Mouse (Mus musculus): ENCODE data around the gene Tmem210. TPM values are rescaled to one million over a fixed set of nuclear protein-coding genes. Genes with fewer than 3 reads are reported as not detected.

The Tmem210 gene
- polyA plus RNA-seq, 1 experiment from 2014 or later, result not detected

DNA sequence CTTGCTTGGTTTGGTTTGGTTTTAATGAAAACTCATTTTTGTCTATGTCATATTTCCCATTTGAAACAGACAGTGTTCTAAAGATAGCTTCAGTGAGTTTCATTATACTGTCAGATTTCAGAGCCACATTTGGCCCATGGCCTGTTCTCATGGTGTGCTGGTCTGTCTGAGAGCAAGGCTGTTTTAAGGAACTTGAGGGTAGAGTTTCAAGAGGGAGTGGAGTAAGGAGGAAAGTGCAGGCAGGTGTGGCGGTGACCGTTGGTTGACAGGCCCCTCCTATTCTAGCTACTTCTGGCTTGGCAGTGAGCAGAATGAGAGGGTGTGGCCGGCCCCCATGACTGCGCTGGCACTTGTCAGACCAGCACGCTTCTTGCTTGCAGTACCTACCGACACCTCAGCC is 50.4 kb downstream of the Tmem210 start:
- Histone ChIP-seq H3K36me3 (ENCODE audit: control insufficient read depth, insufficient read depth, low read length) (peaks cover 52% of the 10 kb centered on the region), H3K9ac (replicated peaks; ENCODE audit: low read depth, low read length) (no peak overlapping the region), H3K4me3 (ENCODE audit: low read depth, low read length) (no peak overlapping the region), H3K27me3 (ENCODE audit: control insufficient read depth, insufficient read depth, low read length) (no peaks in the 10 kb centered on the region), H3K27ac (ENCODE audit: low read depth, low read length) (no peak overlapping the region), H3K4me2 (ENCODE audit: low read depth, low read length) (no peak overlapping the region), H3K9me3 (ENCODE audit: control insufficient read depth, low read length) (no peaks in the 10 kb centered on the region), H3K4me1 (ENCODE audit: control insufficient read depth, insufficient read depth, low read length) (peaks cover 5% of the 10 kb centered on the region; the same call in 1 of the 2 replicates)
- 95% methylated on average over 6 of the region's 6 CpGs for WGBS
- no peak for ATAC-seq (ENCODE audit: low read depth)

Other genes with a start within 250 kb of the Tmem210 start
- 137 and 143 TPM in 2 replicates for gene Nsmf, start 233.8 kb upstream of the Tmem210 start, polyA plus RNA-seq (2014; fragmentation: Nextera tagmentation; extraction: Ambion mirVana)
- 0.27 TPM in 1 of 2 replicates, not detected in the other for gene Entpd8, start 207.8 kb upstream of the Tmem210 start, polyA plus RNA-seq (2014; fragmentation: Nextera tagmentation; extraction: Ambion mirVana)
- gene Noxa1, start 193.0 kb upstream of the Tmem210 start, polyA plus RNA-seq (2014; fragmentation: Nextera tagmentation; extraction: Ambion mirVana), result 0.17 TPM in 1 of 2 replicates, not detected in the other
- 10.7 and 15.1 TPM in 2 replicates for gene Nrarp, start 107.4 kb upstream of the Tmem210 start, polyA plus RNA-seq (2014; fragmentation: Nextera tagmentation; extraction: Ambion mirVana)
- gene Tor4a, start 91.3 kb upstream of the Tmem210 start, polyA plus RNA-seq (2014; fragmentation: Nextera tagmentation; extraction: Ambion mirVana), result 0.88 and 1.4 TPM in 2 replicates
- gene Nelfb, start 76.7 kb upstream of the Tmem210 start, polyA plus RNA-seq (2014; fragmentation: Nextera tagmentation; extraction: Ambion mirVana), result 74.7 and 86.2 TPM in 2 replicates
- not detected in 2 replicates for gene Stpg3, start 73.5 kb upstream of the Tmem210 start, polyA plus RNA-seq (2014; fragmentation: Nextera tagmentation; extraction: Ambion mirVana)
- gene Fam166a, start 69.4 kb upstream of the Tmem210 start, polyA plus RNA-seq (2014; fragmentation: Nextera tagmentation; extraction: Ambion mirVana), result 0.91 TPM in 1 of 2 replicates, not detected in the other
- gene Tubb4b, start 63.4 kb upstream of the Tmem210 start, polyA plus RNA-seq (2014; fragmentation: Nextera tagmentation; extraction: Ambion mirVana), result 361 and 387 TPM in 2 replicates
- not detected in 2 replicates for gene Slc34a3, start 53.8 kb upstream of the Tmem210 start, polyA plus RNA-seq (2014; fragmentation: Nextera tagmentation; extraction: Ambion mirVana)
- gene Rnf224, start 51.4 kb upstream of the Tmem210 start, polyA plus RNA-seq (2014; fragmentation: Nextera tagmentation; extraction: Ambion mirVana), result not detected in 2 replicates
- gene Rnf208, start 45.9 kb upstream of the Tmem210 start, polyA plus RNA-seq (2014; fragmentation: Nextera tagmentation; extraction: Ambion mirVana), result 147 and 191 TPM in 2 replicates
- gene Cysrt1, start 45.7 kb upstream of the Tmem210 start, polyA plus RNA-seq (2014; fragmentation: Nextera tagmentation; extraction: Ambion mirVana), result 0.33 and 0.45 TPM in 2 replicates
- gene AL732309.1, start 41.3 kb upstream of the Tmem210 start, polyA plus RNA-seq (2014; fragmentation: Nextera tagmentation; extraction: Ambion mirVana), result 5.0 and 7.1 TPM in 2 replicates
- 11.0 and 11.2 TPM in 2 replicates for gene Tmem203, start 32.7 kb upstream of the Tmem210 start, polyA plus RNA-seq (2014; fragmentation: Nextera tagmentation; extraction: Ambion mirVana)
- 11.5 and 12.3 TPM in 2 replicates for gene Tprn, start 25.5 kb upstream of the Tmem210 start, polyA plus RNA-seq (2014; fragmentation: Nextera tagmentation; extraction: Ambion mirVana)
- gene Ssna1, start 15.7 kb upstream of the Tmem210 start, polyA plus RNA-seq (2014; fragmentation: Nextera tagmentation; extraction: Ambion mirVana), result 177 and 182 TPM in 2 replicates
- 110 and 116 TPM in 2 replicates for gene Anapc2, start 15.7 kb upstream of the Tmem210 start, polyA plus RNA-seq (2014; fragmentation: Nextera tagmentation; extraction: Ambion mirVana)
- 0.45 TPM in 1 of 2 replicates, not detected in the other for gene Lrrc26, start 1.8 kb downstream of the Tmem210 start, polyA plus RNA-seq (2014; fragmentation: Nextera tagmentation; extraction: Ambion mirVana)
- 60.8 and 89.4 TPM in 2 replicates for gene Grin1, start 31.0 kb downstream of the Tmem210 start, polyA plus RNA-seq (2014; fragmentation: Nextera tagmentation; extraction: Ambion mirVana)
- gene Man1b1, start 44.2 kb downstream of the Tmem210 start, polyA plus RNA-seq (2014; fragmentation: Nextera tagmentation; extraction: Ambion mirVana), result 59.9 and 85.5 TPM in 2 replicates
- 23.9 and 27.1 TPM in 2 replicates for gene Dpp7, start 68.2 kb downstream of the Tmem210 start, polyA plus RNA-seq (2014; fragmentation: Nextera tagmentation; extraction: Ambion mirVana)
- gene Uap1l1, start 77.5 kb downstream of the Tmem210 start, polyA plus RNA-seq (2014; fragmentation: Nextera tagmentation; extraction: Ambion mirVana), result 4.6 and 5.2 TPM in 2 replicates
- gene Sapcd2, start 84.2 kb downstream of the Tmem210 start, polyA plus RNA-seq (2014; fragmentation: Nextera tagmentation; extraction: Ambion mirVana), result 6.9 and 7.8 TPM in 2 replicates
- gene Entpd2, start 107.7 kb downstream of the Tmem210 start, polyA plus RNA-seq (2014; fragmentation: Nextera tagmentation; extraction: Ambion mirVana), result 1.6 and 10.6 TPM in 2 replicates
- 397 and 496 TPM in 2 replicates for gene Npdc1, start 111.2 kb downstream of the Tmem210 start, polyA plus RNA-seq (2014; fragmentation: Nextera tagmentation; extraction: Ambion mirVana)
- 0.17 and 0.23 TPM in 2 replicates for gene Fut7, start 135.1 kb downstream of the Tmem210 start, polyA plus RNA-seq (2014; fragmentation: Nextera tagmentation; extraction: Ambion mirVana)
- gene Abca2, start 140.6 kb downstream of the Tmem210 start, polyA plus RNA-seq (2014; fragmentation: Nextera tagmentation; extraction: Ambion mirVana), result 16.2 and 17.0 TPM in 2 replicates
- gene Clic3, start 168.7 kb downstream of the Tmem210 start, polyA plus RNA-seq (2014; fragmentation: Nextera tagmentation; extraction: Ambion mirVana), result 1.5 and 2.4 TPM in 2 replicates
- 94.5 and 124 TPM in 2 replicates for gene Paxx, start 172.9 kb downstream of the Tmem210 start, polyA plus RNA-seq (2014; fragmentation: Nextera tagmentation; extraction: Ambion mirVana)
- 5.6 and 87.6 TPM in 2 replicates for gene Ptgds, start 181.9 kb downstream of the Tmem210 start, polyA plus RNA-seq (2014; fragmentation: Nextera tagmentation; extraction: Ambion mirVana)
- not detected in 2 replicates for gene Lcn12, start 205.8 kb downstream of the Tmem210 start, polyA plus RNA-seq (2014; fragmentation: Nextera tagmentation; extraction: Ambion mirVana)
- 124 and 137 TPM in 2 replicates for gene Fbxw5, start 212.6 kb downstream of the Tmem210 start, polyA plus RNA-seq (2014; fragmentation: Nextera tagmentation; extraction: Ambion mirVana)
- gene C8g, start 213.6 kb downstream of the Tmem210 start, polyA plus RNA-seq (2014; fragmentation: Nextera tagmentation; extraction: Ambion mirVana), result 5.6 and 6.8 TPM in 2 replicates

Measured in neural tube, embryonic 14.5 days (tissue).